Comparison of ENCODE assay signal across 30 mouse cellular contexts in the genomic region with DNA sequence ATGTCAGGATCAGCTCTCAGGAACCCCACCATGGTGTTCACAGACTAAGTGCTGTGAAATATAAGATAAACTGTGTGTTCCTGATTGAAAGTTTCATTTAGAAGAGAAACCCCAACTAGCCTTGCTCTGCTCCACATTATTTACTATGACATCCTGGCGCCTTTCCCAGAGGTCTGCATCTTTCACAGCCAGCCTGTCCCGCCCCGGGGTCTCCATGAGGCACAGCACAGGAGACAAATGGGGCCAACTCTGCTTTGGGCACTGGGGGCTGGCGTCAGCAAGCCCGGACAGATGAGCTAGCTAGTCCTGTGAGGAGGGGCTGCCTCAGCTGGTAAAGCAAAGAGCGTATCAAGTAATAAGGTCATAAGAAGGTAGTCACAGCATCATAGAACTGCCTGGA. TPM values are rescaled to one million over a fixed set of nuclear protein-coding genes. Genes with fewer than 3 reads are reported as not detected.
DNase-seq lines count a peak whose midpoint lies in the region; ATAC-seq and TF ChIP-seq lines count a peak whose summit lies in the region.
"Had no signal": no experiment of that assay in that cellular context is flagged by ENCODE, and none has a peak within 500 bp of the region (broad histone marks: within the 10 kb centered on the region; RNA-seq: fewer than 3 reads in every experiment).

No protein-coding gene starts in this region.

- H3K4me2 ChIP-seq in hindbrain, postnatal 0 days (ENCODE audit: low read depth, low read length), result no peak overlapping the region
- H3K4me2 ChIP-seq in hindbrain, embryonic 12.5 days (replicated peaks), result no peak overlapping the region
- no peak overlapping the region for H3K4me2 ChIP-seq in lung, embryonic 14.5 days
- H3K4me2 ChIP-seq in embryonic facial prominence, embryonic 14.5 days (ENCODE audit: low read depth, low read length), result no peak overlapping the region
- H3K4me2 ChIP-seq: embryonic facial prominence, embryonic 12.5 days; limb, embryonic 12.5 days; liver, embryonic 15.5 days; midbrain, embryonic 13.5 days had no signal

- no peak overlapping the region for H3K4me3 ChIP-seq in hindbrain, postnatal 0 days (ENCODE audit: low read length)
- H3K4me3 ChIP-seq in hindbrain, embryonic 12.5 days, result no peak overlapping the region
- H3K4me3 ChIP-seq in lung, embryonic 14.5 days (ENCODE audit: low read depth, low read length), result no peak overlapping the region
- H3K4me3 ChIP-seq in embryonic facial prominence, embryonic 14.5 days (ENCODE audit: low read depth, low read length), result no peak overlapping the region
- H3K4me3 ChIP-seq: embryonic facial prominence, embryonic 12.5 days; erythroblast, embryonic 14.5 days; gastrocnemius, adult 2 months; heart, adult 2 months; hindbrain, embryonic 10.5 days; limb, embryonic 12.5 days; liver, embryonic 15.5 days; midbrain, embryonic 13.5 days had no signal

- peaks cover 3% of the 10 kb centered on the region; the same call in 1 of the 2 replicates for H3K4me1 ChIP-seq in hindbrain, postnatal 0 days (ENCODE audit: insufficient read depth, low read length)
- no peaks in the 10 kb centered on the region for H3K4me1 ChIP-seq in hindbrain, embryonic 12.5 days
- no peaks in the 10 kb centered on the region for H3K4me1 ChIP-seq in lung, embryonic 14.5 days (ENCODE audit: insufficient read depth)
- H3K4me1 ChIP-seq in embryonic facial prominence, embryonic 14.5 days (ENCODE audit: control insufficient read depth, insufficient read depth, low read length), result peaks cover 8% of the 10 kb centered on the region
- H3K4me1 ChIP-seq: embryonic facial prominence, embryonic 12.5 days; liver, embryonic 15.5 days had no signal

- H3K9ac ChIP-seq in hindbrain, postnatal 0 days (replicated peaks; ENCODE audit: low read length), result no peak overlapping the region
- no peak overlapping the region for H3K9ac ChIP-seq in hindbrain, embryonic 12.5 days
- H3K9ac ChIP-seq in lung, embryonic 14.5 days, result no peak overlapping the region
- no peak overlapping the region for H3K9ac ChIP-seq in embryonic facial prominence, embryonic 14.5 days (ENCODE audit: low read depth, low read length)
- H3K9ac ChIP-seq: embryonic facial prominence, embryonic 12.5 days; limb, embryonic 12.5 days; liver, embryonic 15.5 days; midbrain, embryonic 13.5 days had no signal

- H3K36me3 ChIP-seq in hindbrain, postnatal 0 days (ENCODE audit: insufficient read depth, low read length), result no peaks in the 10 kb centered on the region
- no peaks in the 10 kb centered on the region for H3K36me3 ChIP-seq in hindbrain, embryonic 12.5 days
- H3K36me3 ChIP-seq in lung, embryonic 14.5 days (ENCODE audit: insufficient read depth), result no peaks in the 10 kb centered on the region
- no peaks in the 10 kb centered on the region for H3K36me3 ChIP-seq in embryonic facial prominence, embryonic 14.5 days (ENCODE audit: control insufficient read depth, insufficient read depth, low read length)
- H3K36me3 ChIP-seq: embryonic facial prominence, embryonic 12.5 days; hindbrain, embryonic 10.5 days; limb, embryonic 12.5 days; liver, embryonic 15.5 days; midbrain, embryonic 13.5 days had no signal

- no peak overlapping the region for H3K27ac ChIP-seq in hindbrain, postnatal 0 days
- H3K27ac ChIP-seq in hindbrain, embryonic 12.5 days, result no peak overlapping the region
- no peak overlapping the region for H3K27ac ChIP-seq in lung, embryonic 14.5 days (ENCODE audit: low read depth)
- H3K27ac ChIP-seq in embryonic facial prominence, embryonic 14.5 days (replicated peaks; ENCODE audit: low read depth, low read length), result no peak overlapping the region
- H3K27ac ChIP-seq: embryonic facial prominence, embryonic 12.5 days; gastrocnemius, adult 2 months; heart, adult 2 months; hindbrain, embryonic 10.5 days; limb, embryonic 12.5 days; liver, embryonic 15.5 days; macrophage; midbrain, embryonic 13.5 days had no signal

- no peak for ATAC-seq in hindbrain, postnatal 0 days
- no peak for ATAC-seq in hindbrain, embryonic 12.5 days (ENCODE audit: low FRiP score)
- ATAC-seq in lung, embryonic 14.5 days (ENCODE audit: insufficient read depth), result peak; percentile 89
- no peak; the same call in 1 of the 2 replicates for ATAC-seq in embryonic facial prominence, embryonic 14.5 days (ENCODE audit: low read depth)
- ATAC-seq: activated CD4-positive, CD25-positive, alpha-beta regulatory T cell, adult 4 months; forebrain, embryonic 16.5 days; intestine, postnatal 0 days; lung, postnatal 0 days; midbrain, embryonic 13.5 days had no signal

- no peak for TF ChIP-seq POLR2A in brain, embryonic 14.5 days (IDR thresholded peaks at IDR 0.05; ENCODE audit: borderline replicate concordance, extremely low read depth, insufficient read depth, insufficient read length, poor library complexity, severe bottlenecking)

- no peaks in the 10 kb centered on the region for H3K9me3 ChIP-seq in hindbrain, postnatal 0 days (ENCODE audit: low read length)
- H3K9me3 ChIP-seq in hindbrain, embryonic 12.5 days (replicated peaks), result no peaks in the 10 kb centered on the region
- H3K9me3 ChIP-seq in lung, embryonic 14.5 days (ENCODE audit: low read depth, low read length), result no peaks in the 10 kb centered on the region
- no peaks in the 10 kb centered on the region for H3K9me3 ChIP-seq in embryonic facial prominence, embryonic 14.5 days (ENCODE audit: control insufficient read depth, low read length)
- H3K9me3 ChIP-seq: embryonic facial prominence, embryonic 12.5 days; hindbrain, embryonic 10.5 days; limb, embryonic 12.5 days; liver, embryonic 15.5 days; midbrain, embryonic 13.5 days had no signal

- 44% methylated on average over 6 of the region's 6 CpGs for WGBS in hindbrain, postnatal 0 days
- 83% methylated on average over 6 of the region's 6 CpGs for WGBS in hindbrain, embryonic 12.5 days
- 32% methylated on average over 6 of the region's 6 CpGs for WGBS in lung, embryonic 14.5 days
- 54% methylated on average over 6 of the region's 6 CpGs for WGBS in embryonic facial prominence, embryonic 14.5 days

- peak; percentile 42 for DNase-seq in hindbrain, postnatal 0 days (ENCODE audit: low spot score)
- peak; percentile 82 for DNase-seq in lung, embryonic 14.5 days
- DNase-seq in lung, postnatal 4 days, result no peak
- peak; percentile 34 for DNase-seq in brain, embryonic 14.5 days (ENCODE audit: low read depth)
- peak; percentile 39 for DNase-seq in embryonic facial prominence, embryonic 14.5 days (ENCODE audit: low spot score)
- no peak for DNase-seq in T-cell, adult 2 months (ENCODE audit: low spot score)
- DNase-seq: adrenal gland, adult 2 months; adrenal gland, postnatal 36 days; B cell, adult 2 months; cerebellum, adult 8-10 months; cerebellum, postnatal 36 days; gastrocnemius, adult 2 months; gastrocnemius, postnatal 36 days; heart, adult 2 months; heart, postnatal 14 days; layer of hippocampus, adult 9-11 months; thymus, postnatal 14 days had no signal

- TF ChIP-seq CTCF in hindbrain, postnatal 0 days (IDR thresholded peaks at IDR 0.05; ENCODE audit: low read depth), result no peak
- TF ChIP-seq CTCF in lung, embryonic 14.5 days (IDR thresholded peaks at IDR 0.05; ENCODE audit: low read depth), result no peak
- TF ChIP-seq CTCF in brain, embryonic 14.5 days (IDR thresholded peaks at IDR 0.05; ENCODE audit: borderline replicate concordance, extremely low read depth, insufficient read depth, insufficient read length), result no peak

- peaks cover 5% of the 10 kb centered on the region; the same call in 1 of the 2 replicates for H3K27me3 ChIP-seq in hindbrain, postnatal 0 days (ENCODE audit: insufficient read depth, low read length)
- peaks cover 19% of the 10 kb centered on the region for H3K27me3 ChIP-seq in hindbrain, embryonic 12.5 days
- H3K27me3 ChIP-seq in lung, embryonic 14.5 days (ENCODE audit: insufficient read depth, low read length), result peaks cover 7% of the 10 kb centered on the region
- H3K27me3 ChIP-seq in embryonic facial prominence, embryonic 14.5 days (replicated peaks; ENCODE audit: control insufficient read depth, insufficient read depth, low read length), result no peaks in the 10 kb centered on the region
- H3K27me3 ChIP-seq: liver, embryonic 15.5 days had no signal

RNA-seq across cellular contexts. Expression of a gene that starts 41.1 kb away (rescaled TPM):
- total RNA-seq in hindbrain, postnatal 0 days (2014; rRNA removed), result 14.8 and 20.6 TPM in 2 replicates
- 26.2 and 28.0 TPM in 2 replicates for polyA plus RNA-seq in hindbrain, postnatal 0 days (2015; fragmentation: Nextera tagmentation; extraction: Ambion mirVana)
- polyA plus RNA-seq in hindbrain, embryonic 12.5 days (2016; fragmentation: Nextera tagmentation; extraction: Ambion mirVana), result 95.6 and 118 TPM in 2 replicates
- 2.9 and 3.1 TPM in 2 replicates for polyA plus RNA-seq in lung, embryonic 14.5 days (2014; fragmentation: Nextera tagmentation; extraction: Ambion mirVana)
- 12.4 and 17.0 TPM in 2 replicates for polyA plus RNA-seq in brain, embryonic 14.5 days (2012; rRNA removed)
- 73.2 and 82.9 TPM in 2 replicates for polyA plus RNA-seq in embryonic facial prominence, embryonic 14.5 days (2014; fragmentation: Nextera tagmentation; extraction: Ambion mirVana)
- total RNA-seq: megakaryocyte-erythroid progenitor cell, adult 5-6 weeks had no signal
- polyA plus RNA-seq: erythroblast, embryonic 14.5 days; macrophage had no signal

Comparison
In these comparisons a context has a peak if more than half of its experiments do, and no peak if none do; other contexts are left out.
1. DNase-seq: peak in hindbrain, postnatal 0 days (single experiment), lung, embryonic 14.5 days (single experiment), brain, embryonic 14.5 days (single experiment) and embryonic facial prominence, embryonic 14.5 days (single experiment); none in lung, postnatal 4 days (0 of 2) and T-cell, adult 2 months (single experiment).